Mouse (Mus musculus): ENCODE results near the gene Mpp1.

The Mpp1 gene

DNA sequence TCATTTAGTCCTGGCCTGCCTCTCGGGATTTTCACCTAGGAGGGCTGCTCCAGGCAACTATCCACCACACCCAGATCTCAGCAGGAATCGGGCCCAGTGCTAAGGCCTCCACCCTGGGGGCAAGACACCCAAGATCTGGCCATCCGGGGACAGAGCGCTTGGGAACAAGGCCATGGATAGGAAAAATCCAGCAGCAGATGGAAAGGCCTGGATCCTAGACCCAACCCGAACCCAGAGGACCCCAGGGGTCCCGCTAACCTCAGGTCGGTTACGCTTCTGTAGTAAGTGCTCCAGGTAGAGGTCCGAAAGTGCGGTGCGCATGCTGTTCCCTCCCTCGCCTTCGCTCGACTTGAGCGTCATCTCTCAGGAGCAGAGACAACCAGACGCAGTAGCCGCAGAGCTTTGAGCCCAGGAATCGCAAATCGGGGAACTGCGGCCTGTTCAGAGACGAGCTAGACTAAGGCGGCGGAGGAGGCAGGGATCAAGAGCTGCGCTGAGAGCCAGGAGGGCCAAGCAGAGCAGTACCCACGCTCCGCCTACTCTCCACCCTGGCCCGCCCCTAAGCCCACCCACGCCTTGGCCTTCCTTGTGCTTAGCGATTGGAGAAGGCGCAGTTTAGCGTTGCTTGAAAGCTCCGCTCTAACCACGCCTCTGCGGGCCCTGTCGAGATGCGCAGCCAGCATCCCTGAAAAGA is at the start of gene Mpp1:
Gene Mpp1 (minus strand): TSS at position 550 of the 694 bp plus-strand sequence.
- DNase-seq (ENCODE audit: low read depth) = peak; percentile 85

- DNase-seq (ENCODE audit: low read depth) = no peak
Observed at GRCm38 (mm10) chrX:75163670-75164069, 32.9 kb upstream of the Mpp1 start, which contains the start of gene Smim9. Smim9 (minus strand) TSS chrX:75163770.

GRCm38 (mm10) chrX:75155576-75156243 is 24.9 kb upstream of the Mpp1 start:
- peak; percentile 19 for DNase-seq (ENCODE audit: low read depth)

DNA sequence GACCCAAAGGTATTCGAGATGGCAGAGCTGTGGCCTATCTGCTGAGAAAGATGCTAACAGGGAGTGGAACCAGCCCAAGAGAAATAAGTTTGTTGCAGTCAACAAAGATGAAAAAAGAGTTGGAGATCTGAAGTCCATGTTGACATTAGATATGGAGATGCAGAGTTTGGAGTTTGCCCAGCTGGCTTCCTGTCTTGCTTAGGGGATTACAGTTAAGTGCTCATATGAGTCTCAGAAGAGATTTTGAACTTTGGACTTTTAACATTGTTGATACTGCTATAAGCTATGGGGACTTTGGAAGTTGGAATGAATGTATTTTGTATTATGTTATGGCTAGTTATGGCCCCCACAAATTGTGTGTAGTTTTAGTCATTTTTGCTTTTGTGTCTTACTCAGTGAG is 21.4 kb upstream of the Mpp1 start:
- DNase-seq (ENCODE audit: low read depth) = no peak

- no peak for DNase-seq (ENCODE audit: low read depth)
Observed at GRCm38 (mm10) chrX:75150304-75150703, 19.5 kb upstream of the Mpp1 start.

- DNase-seq (ENCODE audit: low read depth) = no peak
Observed at GRCm38 (mm10) chrX:75148414-75148813, 17.6 kb upstream of the Mpp1 start.

GRCm38 (mm10) chrX:75143124-75143555 is 12.3 kb upstream of the Mpp1 start:
- peak; percentile 9 for DNase-seq (ENCODE audit: low read depth)

DNA sequence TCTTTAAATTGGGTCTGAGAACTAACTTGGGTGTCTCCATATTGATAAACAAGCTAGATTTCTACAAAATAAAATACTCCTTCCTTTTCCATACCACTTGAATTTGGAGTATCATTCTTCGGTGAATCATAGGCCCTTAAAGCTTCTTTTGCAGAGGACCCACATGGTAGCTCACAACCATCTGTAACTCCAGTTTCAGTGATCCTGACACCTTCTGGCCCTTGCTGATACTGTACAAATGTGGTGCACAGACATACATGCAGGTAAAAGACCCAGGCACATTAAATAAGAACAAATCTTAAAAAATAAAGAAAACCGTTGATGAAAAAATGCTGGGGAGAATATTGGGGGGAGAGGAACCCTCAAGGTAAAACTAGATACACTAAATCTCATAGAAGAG is 7.4 kb upstream of the Mpp1 start:
- DNase-seq (ENCODE audit: low read depth) = no peak

DNA sequence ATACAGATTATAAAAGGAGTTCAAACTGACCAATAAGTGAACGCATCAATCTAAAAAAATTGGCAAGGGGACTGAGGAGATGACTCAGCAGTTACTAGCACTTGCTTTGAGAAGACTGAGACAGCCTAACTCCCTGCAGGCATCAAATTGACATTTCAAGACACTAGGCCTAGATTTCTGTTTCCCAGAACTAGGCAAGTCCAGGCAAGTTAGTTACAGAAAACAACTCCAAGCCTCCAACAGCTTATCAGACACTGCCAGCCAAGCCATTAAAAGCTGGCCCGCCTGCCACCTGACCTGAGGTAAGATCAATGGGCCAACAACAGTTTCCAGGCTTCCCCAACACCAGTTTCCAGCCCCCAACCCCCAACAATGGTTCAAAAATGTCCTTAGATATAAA is 6.9 kb upstream of the Mpp1 start:
- no peak for DNase-seq (ENCODE audit: low read depth)

DNA sequence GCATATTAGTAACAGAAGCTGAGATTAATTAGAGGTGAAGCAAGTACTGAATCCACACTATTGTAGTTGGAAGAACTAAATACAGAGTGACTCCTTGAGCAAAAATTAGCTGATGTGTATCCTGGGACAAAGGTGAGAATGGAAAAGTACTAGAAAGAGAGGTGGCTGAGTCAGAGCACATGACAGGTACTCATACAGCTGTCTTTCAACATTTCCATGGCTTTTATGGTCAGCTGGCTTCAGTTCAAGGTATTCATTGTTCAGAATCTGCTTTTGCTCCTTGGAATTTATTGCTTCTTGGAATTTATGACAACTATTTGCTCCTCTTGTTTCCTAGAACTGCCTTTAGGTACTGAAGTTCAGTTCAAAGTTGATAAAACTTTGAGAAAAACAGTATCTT is 6.1 kb upstream of the Mpp1 start:
- no peak for DNase-seq (ENCODE audit: low read depth)

DNA sequence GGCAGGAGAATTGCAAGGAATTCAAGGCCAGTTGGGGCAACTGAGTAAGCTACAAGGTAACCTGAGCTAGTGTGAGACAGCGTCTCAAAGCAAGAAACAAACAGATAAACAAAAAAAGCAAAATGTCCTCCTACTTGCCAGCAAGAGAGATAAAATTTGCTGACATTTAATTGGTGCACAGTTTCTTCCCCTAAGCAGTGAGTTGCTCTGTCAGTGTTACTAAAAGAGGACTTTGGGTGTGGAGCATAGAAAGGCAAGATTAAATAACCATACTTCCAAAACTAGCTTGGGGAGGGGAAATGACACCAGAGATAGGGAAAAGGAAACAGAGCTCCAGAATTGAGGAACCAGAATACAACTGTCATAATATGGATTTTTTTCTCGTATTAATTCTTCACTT is 1.3 kb downstream of the Mpp1 start:
- DNase-seq (ENCODE audit: low read depth) = no peak

DNA sequence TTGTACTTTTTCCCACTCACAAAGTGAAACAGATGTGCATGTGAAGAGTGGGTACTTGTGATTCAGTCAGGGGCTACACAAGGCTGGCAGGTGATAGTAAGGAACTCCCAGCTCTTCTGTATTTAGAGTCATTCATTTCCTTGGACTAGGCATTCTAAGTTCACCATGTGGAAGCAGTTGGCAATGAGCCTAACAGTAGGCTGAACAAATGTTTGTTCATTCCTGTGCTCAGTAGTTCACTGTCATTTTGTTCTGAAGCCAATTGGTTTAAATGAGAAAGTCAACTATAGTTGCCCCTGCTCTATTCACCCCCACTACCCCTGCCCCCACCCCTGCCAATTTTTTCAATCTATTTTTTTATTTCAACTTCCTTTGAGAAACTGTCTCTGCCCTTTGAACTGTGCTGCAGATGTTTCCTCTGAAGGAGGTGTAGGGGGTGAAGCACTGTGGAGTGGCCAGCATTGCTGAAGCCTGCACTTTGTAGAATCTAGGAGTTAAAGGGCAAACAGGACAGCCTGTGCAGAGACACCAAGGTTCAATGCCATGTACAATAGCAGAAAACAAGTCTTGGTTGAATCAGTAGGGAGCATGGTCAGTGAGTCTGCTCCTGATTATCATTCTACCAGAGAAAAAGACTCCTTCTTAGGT is 2.4 kb downstream of the Mpp1 start:
- DNase-seq (ENCODE audit: low read depth) = no peak

- DNase-seq (ENCODE audit: low read depth) = no peak
Observed at GRCm38 (mm10) chrX:75126893-75127292, 3.9 kb downstream of the Mpp1 start.

DNA sequence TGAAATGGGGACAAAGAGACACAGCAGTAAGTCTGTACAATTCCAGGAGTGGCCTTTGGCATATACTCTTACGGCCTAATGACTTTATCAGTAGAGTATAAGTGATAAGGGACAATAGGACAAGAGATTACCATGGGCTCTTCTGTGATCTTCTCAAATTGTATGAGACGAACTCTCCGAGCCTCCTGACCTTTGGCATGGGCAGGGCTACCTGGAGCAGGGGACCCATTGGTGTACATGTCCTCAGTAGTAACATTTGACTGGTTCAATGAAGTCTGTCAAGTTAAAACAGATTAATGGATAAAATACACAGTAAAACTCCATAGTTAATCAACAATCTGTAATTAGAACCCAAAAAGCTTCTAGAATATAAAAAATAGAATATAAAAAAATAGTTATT is 5.2 kb downstream of the Mpp1 start:
- no peak for DNase-seq (ENCODE audit: low read depth)

- DNase-seq (ENCODE audit: low read depth) = no peak
Observed at GRCm38 (mm10) chrX:75115550-75115949, 15.3 kb downstream of the Mpp1 start.

GRCm38 (mm10) chrX:75102293-75102692 is 28.5 kb downstream of the Mpp1 start:
- DNase-seq (ENCODE audit: low read depth) = no peak

- no peak for DNase-seq (ENCODE audit: low read depth)
Observed at GRCm38 (mm10) chrX:75098799-75099198, 32.0 kb downstream of the Mpp1 start.

GRCm38 (mm10) chrX:75096163-75096770 is 34.5 kb downstream of the Mpp1 start:
- DNase-seq (ENCODE audit: low read depth) = peak; percentile 43

GRCm38 (mm10) chrX:75095369-75096162 is 35.2 kb downstream of the Mpp1 start, which contains the start of gene Dkc1:
Dkc1 (plus strand) TSS chrX:75095854.
- peak; percentile 93 for DNase-seq (ENCODE audit: low read depth)

- peak; percentile 32 for DNase-seq (ENCODE audit: low read depth)
Observed at GRCm38 (mm10) chrX:75085654-75086053, 45.2 kb downstream of the Mpp1 start.

DNA sequence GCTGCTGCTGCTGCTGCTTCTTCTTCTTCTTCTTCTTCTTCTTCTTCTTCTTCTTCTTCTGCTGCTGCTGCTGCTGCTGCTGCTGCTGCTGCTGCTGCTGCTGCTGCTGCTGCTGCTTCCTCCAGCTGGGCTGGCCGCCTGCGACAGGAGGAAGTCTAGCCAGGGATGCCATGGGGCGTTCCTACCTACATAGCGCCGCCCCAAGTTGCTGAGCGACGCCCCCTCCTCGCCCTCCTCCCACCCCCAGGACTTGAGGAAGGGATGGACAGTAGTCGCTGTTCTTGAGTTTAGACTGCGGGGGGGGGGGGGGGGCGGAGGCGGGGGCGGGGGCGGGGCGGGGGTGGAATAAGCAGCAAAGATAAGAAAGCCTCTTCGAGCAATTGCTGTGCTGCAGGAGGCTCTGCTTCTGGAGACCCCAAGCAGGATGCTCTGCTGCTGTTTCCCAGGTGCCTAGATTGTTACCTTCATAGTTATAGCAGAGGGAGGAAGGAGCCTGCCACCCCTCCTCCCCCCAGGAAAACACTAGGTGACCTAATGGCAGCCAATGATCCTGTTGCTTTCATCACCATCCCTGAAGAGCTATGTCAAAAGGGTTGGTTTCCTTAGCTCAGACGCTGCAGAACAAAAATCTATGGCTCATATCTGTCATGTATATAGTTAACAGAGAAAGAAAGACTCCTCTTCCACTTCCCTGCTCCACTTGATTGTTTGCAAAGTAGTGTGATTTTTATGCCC is 45.9 kb downstream of the Mpp1 start, which contains the start of gene Gab3:
Gene Gab3 (minus strand): TSS at position 685 of the 735 bp plus-strand sequence.
- DNase-seq (ENCODE audit: low read depth) = peak; percentile 80

All from induced T-regulatory cell, adult 2 months (primary cell).